Mouse (Mus musculus) embryonic facial prominence, embryonic 13.5 days (tissue): Measurements from ENCODE around the gene Slc9a8. TPM values are rescaled to one million over a fixed set of nuclear protein-coding genes. Genes with fewer than 3 reads are reported as not detected.
A peak's percentile ranks its signal among the peaks of the same experiment; 100 is the strongest.

Source experiments
- ATAC-seq: fragments of 200-750 bp; cut with Nextera tagmentation; 2 replicates; pipeline ENCODE4 v1.8.0; 2017; ENCODE audit warnings: low read depth; ENCODE audit not compliant: insufficient number of reproducible peaks, insufficient read depth, low FRiP score, low TSS enrichment
- H3K27ac ChIP-seq: fragments of 300-500 bp; sonication (generic); 2 replicates; pipeline ENCODE4 v1.5.1; 2015; ENCODE audit warnings: moderate library complexity, mild to moderate bottlenecking, inconsistent platforms
- H3K27me3 ChIP-seq: fragments of 300-500 bp; sonication (generic); 2 replicates; pipeline ENCODE4 v1.6.1; 2015; ENCODE audit warnings: mild to moderate bottlenecking, inconsistent platforms
- H3K36me3 ChIP-seq: fragments of 300-500 bp; sonication (generic); 2 replicates; pipeline ENCODE4 v1.6.1; 2015; ENCODE audit warnings: mild to moderate bottlenecking, inconsistent platforms
- H3K4me1 ChIP-seq: fragments of 300-500 bp; sonication (generic); 2 replicates; pipeline ENCODE4 v1.6.1; 2015; ENCODE audit warnings: inconsistent platforms
- H3K4me2 ChIP-seq: fragments of 300-500 bp; sonication (generic); 2 replicates; pipeline ENCODE4 v1.6.1; 2015; ENCODE audit warnings: moderate library complexity, mild to moderate bottlenecking, inconsistent platforms
- H3K4me3 ChIP-seq: fragments of 300-500 bp; sonication (generic); 2 replicates; pipeline ENCODE4 v1.5.1; 2015; ENCODE audit warnings: mild to moderate bottlenecking, inconsistent platforms
- H3K9ac ChIP-seq: fragments of 300-500 bp; sonication (generic); 2 replicates; pipeline ENCODE4 v1.6.1; 2015; ENCODE audit warnings: mild to moderate bottlenecking, inconsistent platforms
- H3K9me3 ChIP-seq: fragments of 300-500 bp; sonication (generic); 2 replicates; pipeline ENCODE4 v1.6.1; 2016; ENCODE audit warnings: inconsistent platforms
- WGBS: fragments of 180-500 bp; shearing (Covaris S2); methylation state at CpG from one replicate; pipeline ENCODE4 v1.1.7; 2015; ENCODE audit warnings: mixed read lengths; 5-methylcytosine and 5-hydroxymethylcytosine counted together
- polyA plus RNA-seq: library from polyadenylated mRNA; unstranded; fragments of >200 nt; fragmentation: Nextera tagmentation; extraction: Ambion mirVana; gene quantifications from 2 replicates; pipeline ENCODE4 v1.2.1, GENCODE M21; 2015

Gene Slc9a8
- polyA plus RNA-seq, 1 experiment from 2014 or later = 21.7 TPM

DNA sequence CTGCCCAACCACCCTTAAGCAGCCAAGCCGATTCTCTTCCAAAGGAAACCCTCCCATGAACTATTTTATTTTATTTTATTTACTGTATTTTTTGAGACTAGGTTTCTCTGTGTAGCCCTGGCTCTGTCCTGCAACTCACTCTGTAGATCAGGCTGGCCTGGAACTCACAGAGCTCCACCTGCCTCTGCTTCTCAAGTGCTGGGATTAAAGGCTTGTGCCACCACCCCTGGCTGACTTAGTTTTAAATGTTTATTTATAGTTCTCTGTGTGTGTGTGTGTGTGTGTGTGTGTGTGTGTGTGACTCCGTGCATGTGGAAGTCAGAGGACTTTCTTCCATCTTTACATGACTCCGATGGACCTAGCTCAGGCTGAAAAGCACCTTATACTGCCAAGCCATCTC lies 4.5 kb upstream of the Slc9a8 start:
- H3K9me3 ChIP-seq = 0 out of 2 replicates have a peak, but pooled peaks cover 4% of the 10 kb centered on the region
- no peak for ATAC-seq
- no peak overlapping the region for H3K9ac ChIP-seq
- H3K36me3 ChIP-seq = no peaks in the 10 kb centered on the region
- peaks cover 8% of the 10 kb centered on the region for H3K4me1 ChIP-seq
- no peak overlapping the region for H3K4me3 ChIP-seq
- no peak overlapping the region for H3K4me2 ChIP-seq
- H3K27me3 ChIP-seq = no peaks in the 10 kb centered on the region
- WGBS = 84% methylated on average over 3 of the region's 3 CpGs
- H3K27ac ChIP-seq = no peak overlapping the region

DNA sequence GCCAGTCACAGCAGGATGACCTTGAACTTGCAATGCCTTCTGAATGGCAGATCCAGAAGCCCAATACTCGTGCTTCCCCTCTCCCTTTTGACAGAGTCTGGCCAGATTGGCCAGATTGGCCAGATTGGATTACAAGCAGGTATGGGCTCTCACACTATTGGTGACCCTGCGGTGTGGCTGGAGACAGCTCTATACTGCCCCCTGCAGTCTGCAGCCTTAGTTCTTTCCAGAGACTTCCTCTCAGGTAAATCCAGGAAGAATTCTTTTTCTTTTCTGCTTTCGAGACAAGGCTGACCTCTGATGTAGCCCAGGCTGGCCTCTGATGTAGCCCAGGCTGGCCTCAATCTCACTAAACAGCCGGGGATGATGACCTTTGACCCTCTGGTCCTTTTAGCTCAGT lies 3.8 kb upstream of the Slc9a8 start:
- no peak for ATAC-seq
- Histone ChIP-seq H3K36me3 (no peaks in the 10 kb centered on the region), H3K27ac (no peak overlapping the region), H3K4me2 (no peak overlapping the region), H3K27me3 (no peaks in the 10 kb centered on the region), H3K9ac (no peak overlapping the region), H3K9me3 (0 out of 2 replicates have a peak, but pooled peaks cover 4% of the 10 kb centered on the region), H3K4me3 (no peak overlapping the region), H3K4me1 (peaks cover 15% of the 10 kb centered on the region)
- 43% methylated on average over 4 of the region's 4 CpGs for WGBS

GRCm38 (mm10) chr2:167419204-167419603 lies 2.3 kb upstream of the Slc9a8 start:
- ATAC-seq = no peak
- 20% methylated on average over 1 of the region's 1 CpGs for WGBS
- Histone ChIP-seq H3K4me2 (no peak overlapping the region), H3K9me3 (0 out of 2 replicates have a peak, but pooled peaks cover 4% of the 10 kb centered on the region), H3K36me3 (peaks cover 6% of the 10 kb centered on the region), H3K27me3 (no peaks in the 10 kb centered on the region), H3K4me3 (no peak overlapping the region), H3K27ac (no peak overlapping the region), H3K9ac (no peak overlapping the region), H3K4me1 (peaks cover 17% of the 10 kb centered on the region)

DNA sequence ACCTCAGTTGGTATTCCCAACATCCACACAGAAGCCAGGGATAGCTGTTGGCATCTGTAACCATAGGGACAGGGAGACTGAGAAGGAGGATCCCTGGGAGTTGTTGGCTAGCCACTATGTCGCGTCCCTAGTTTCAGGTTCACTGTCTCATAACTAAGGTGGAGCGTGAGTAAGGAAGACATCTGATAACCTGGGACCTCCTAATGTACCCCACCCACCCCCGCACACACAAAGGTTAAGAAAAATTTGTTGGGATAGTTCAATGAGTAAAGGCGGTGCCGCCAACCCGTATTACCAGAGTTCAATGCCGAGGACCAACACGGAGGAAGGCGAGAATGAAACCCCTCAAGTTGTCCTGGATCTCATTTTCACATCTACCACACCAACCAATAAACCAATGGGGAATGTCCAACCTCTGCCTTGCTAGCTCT lies 686 bp upstream of the Slc9a8 start:
- Histone ChIP-seq H3K9ac (peak overlapping the region; percentile 97), H3K27me3 (no peaks in the 10 kb centered on the region), H3K4me2 (peak overlapping the region; percentile 78), H3K4me3 (peak overlapping the region; percentile 82), H3K27ac (peak overlapping the region; percentile 99), H3K4me1 (peaks cover 17% of the 10 kb centered on the region), H3K36me3 (peaks cover 22% of the 10 kb centered on the region), H3K9me3 (0 out of 2 replicates have a peak, but pooled peaks cover 4% of the 10 kb centered on the region)
- no peak for ATAC-seq
- WGBS = 23% methylated on average over 10 of the region's 10 CpGs

DNA sequence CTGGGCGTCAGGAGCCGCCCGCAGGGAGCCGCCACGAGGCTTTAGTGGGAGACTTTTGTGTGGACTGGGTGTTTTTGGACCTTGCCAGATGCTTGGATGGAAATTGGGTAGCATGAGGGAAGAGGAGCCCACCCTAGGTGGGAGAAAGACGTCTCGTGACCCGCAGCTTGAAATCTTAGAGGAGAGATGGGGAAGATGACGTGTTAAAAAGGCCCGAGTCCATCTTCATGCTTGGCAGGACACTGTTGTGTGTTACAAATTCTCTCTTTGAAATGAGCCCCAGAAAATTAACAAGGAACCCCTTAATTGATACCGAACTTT lies 598 bp downstream of the Slc9a8 start:
- Histone ChIP-seq H3K27me3 (no peaks in the 10 kb centered on the region), H3K4me3 (peak overlapping the region; percentile 82), H3K36me3 (peaks cover 35% of the 10 kb centered on the region), H3K4me1 (peaks cover 17% of the 10 kb centered on the region), H3K9me3 (0 out of 2 replicates have a peak, but pooled peaks cover 4% of the 10 kb centered on the region), H3K9ac (peak overlapping the region; percentile 97), H3K27ac (peak overlapping the region; percentile 99), H3K4me2 (peak overlapping the region; percentile 78)
- ATAC-seq = no peak
- WGBS = 5% methylated on average over 11 of the region's 11 CpGs

- H3K9ac ChIP-seq = no peak overlapping the region
- H3K4me3 ChIP-seq = no peak overlapping the region
- 84% methylated on average over 5 of the region's 5 CpGs for WGBS
- peaks cover 45% of the 10 kb centered on the region for H3K36me3 ChIP-seq
- ATAC-seq = no peak
- 0 out of 2 replicates have a peak, but pooled peaks cover 4% of the 10 kb centered on the region for H3K9me3 ChIP-seq
- peak overlapping the region; percentile 78; the same call in 1 of the 2 replicates for H3K4me2 ChIP-seq
- H3K4me1 ChIP-seq = peaks cover 17% of the 10 kb centered on the region
- no peak overlapping the region for H3K27ac ChIP-seq
- H3K27me3 ChIP-seq = no peaks in the 10 kb centered on the region
These were observed 1.6 kb downstream of the Slc9a8 start for GRCm38 (mm10) chr2:167423031-167423611.

GRCm38 (mm10) chr2:167424040-167424439 lies 2.5 kb downstream of the Slc9a8 start:
- ATAC-seq = no peak
- H3K36me3 ChIP-seq = peaks cover 49% of the 10 kb centered on the region
- H3K4me2 ChIP-seq = no peak overlapping the region
- no peak overlapping the region for H3K9ac ChIP-seq
- 0 out of 2 replicates have a peak, but pooled peaks cover 4% of the 10 kb centered on the region for H3K9me3 ChIP-seq
- WGBS = 83% methylated on average over 9 of the region's 9 CpGs
- no peaks in the 10 kb centered on the region for H3K27me3 ChIP-seq
- H3K4me1 ChIP-seq = peaks cover 17% of the 10 kb centered on the region
- no peak overlapping the region for H3K4me3 ChIP-seq
- no peak overlapping the region for H3K27ac ChIP-seq

DNA sequence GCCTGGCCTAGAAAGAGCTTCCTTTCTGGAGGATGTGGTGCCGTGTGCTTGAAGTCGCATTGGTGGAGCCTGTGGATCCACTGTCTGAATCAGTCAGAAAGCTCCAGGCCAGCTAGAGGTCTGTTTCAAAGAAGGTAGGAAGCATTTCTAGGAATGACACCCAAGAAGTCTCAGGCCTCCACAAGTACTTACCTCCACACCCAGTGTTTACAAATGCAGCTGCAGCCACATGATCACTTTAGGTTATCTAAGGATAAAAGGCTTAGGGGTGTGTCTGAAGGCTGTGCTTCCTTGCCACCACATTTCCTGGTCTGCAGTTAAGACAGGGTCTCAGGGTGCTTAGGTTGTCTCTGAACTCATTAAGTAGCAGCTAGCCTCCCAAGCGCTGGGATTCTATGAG lies 3.0 kb downstream of the Slc9a8 start:
- no peak overlapping the region for H3K27ac ChIP-seq
- no peak overlapping the region for H3K4me3 ChIP-seq
- WGBS = 99% methylated on average over 3 of the region's 3 CpGs
- no peak overlapping the region for H3K9ac ChIP-seq
- ATAC-seq = no peak
- no peaks in the 10 kb centered on the region for H3K9me3 ChIP-seq
- peaks cover 17% of the 10 kb centered on the region for H3K4me1 ChIP-seq
- no peaks in the 10 kb centered on the region for H3K27me3 ChIP-seq
- peaks cover 54% of the 10 kb centered on the region for H3K36me3 ChIP-seq
- no peak overlapping the region for H3K4me2 ChIP-seq

DNA sequence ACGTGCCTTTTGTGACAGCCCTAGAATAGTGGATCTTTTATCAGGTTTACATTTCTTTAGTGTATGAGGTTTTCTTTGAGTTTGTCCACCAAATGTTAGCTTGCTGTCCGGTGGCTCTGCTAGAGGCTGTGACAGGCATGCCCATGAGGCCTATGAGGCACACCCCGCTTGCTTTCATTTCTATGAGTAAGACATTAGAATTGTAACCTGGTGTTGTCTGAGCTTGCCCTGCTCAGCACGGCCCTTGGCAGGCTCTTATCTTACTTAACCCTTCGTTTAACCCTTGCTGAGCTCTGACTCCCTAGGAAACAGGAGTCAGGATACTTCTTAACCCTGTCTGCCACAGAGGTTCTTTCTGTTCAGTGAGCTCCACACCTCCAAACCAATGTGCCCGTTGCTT lies 3.9 kb downstream of the Slc9a8 start:
- no peak for ATAC-seq
- H3K4me3 ChIP-seq = no peak overlapping the region
- no peaks in the 10 kb centered on the region for H3K27me3 ChIP-seq
- no peaks in the 10 kb centered on the region for H3K9me3 ChIP-seq
- 76% methylated on average over 6 of the region's 6 CpGs for WGBS
- H3K27ac ChIP-seq = no peak overlapping the region
- H3K9ac ChIP-seq = no peak overlapping the region; the same call in 1 of the 2 replicates
- H3K36me3 ChIP-seq = peaks cover 57% of the 10 kb centered on the region
- H3K4me2 ChIP-seq = no peak overlapping the region
- peaks cover 14% of the 10 kb centered on the region for H3K4me1 ChIP-seq

DNA sequence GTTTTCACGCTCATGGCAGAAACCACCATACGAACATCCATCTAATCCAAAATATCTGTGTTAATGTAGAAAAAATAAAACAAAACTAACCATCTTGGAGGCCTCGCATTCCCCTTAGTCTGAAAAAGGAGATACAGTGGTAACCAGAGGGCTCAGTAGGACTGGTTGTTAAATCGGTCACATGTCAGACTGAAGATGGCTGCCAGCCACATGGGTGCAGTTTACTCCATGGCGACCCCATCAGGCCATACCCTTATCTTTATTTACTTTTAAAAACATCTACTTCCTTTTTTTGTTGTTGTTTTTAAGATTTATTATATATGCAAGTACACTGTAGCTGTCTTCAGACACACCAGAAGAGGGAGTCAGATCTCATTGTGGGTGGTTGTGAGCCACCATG lies 8.1 kb downstream of the Slc9a8 start:
- no peaks in the 10 kb centered on the region for H3K9me3 ChIP-seq
- no peak overlapping the region for H3K9ac ChIP-seq
- no peaks in the 10 kb centered on the region for H3K27me3 ChIP-seq
- ATAC-seq = no peak
- no peak overlapping the region for H3K27ac ChIP-seq
- H3K4me3 ChIP-seq = no peak overlapping the region
- H3K36me3 ChIP-seq = peaks cover 66% of the 10 kb centered on the region
- H3K4me1 ChIP-seq = no peaks in the 10 kb centered on the region
- H3K4me2 ChIP-seq = no peak overlapping the region
- WGBS = 93% methylated on average over 5 of the region's 5 CpGs

GRCm38 (mm10) chr2:167430737-167431417 lies 9.4 kb downstream of the Slc9a8 start:
- Histone ChIP-seq H3K4me1 (no peaks in the 10 kb centered on the region), H3K36me3 (peaks cover 62% of the 10 kb centered on the region), H3K9me3 (no peaks in the 10 kb centered on the region), H3K4me3 (no peak overlapping the region), H3K4me2 (no peak overlapping the region), H3K9ac (no peak overlapping the region; the same call in 1 of the 2 replicates), H3K27ac (no peak overlapping the region), H3K27me3 (no peaks in the 10 kb centered on the region)
- WGBS = 64% methylated on average over 9 of the region's 9 CpGs
- ATAC-seq = no peak

- Histone ChIP-seq H3K27ac (no peak overlapping the region), H3K27me3 (no peaks in the 10 kb centered on the region), H3K4me1 (no peaks in the 10 kb centered on the region), H3K9me3 (no peaks in the 10 kb centered on the region), H3K36me3 (peaks cover 57% of the 10 kb centered on the region), H3K4me3 (no peak overlapping the region), H3K9ac (no peak overlapping the region; the same call in 1 of the 2 replicates), H3K4me2 (no peak overlapping the region)
- ATAC-seq = no peak
- 64% methylated on average over 7 of the region's 7 CpGs for WGBS
These were observed 9.9 kb downstream of the Slc9a8 start for GRCm38 (mm10) chr2:167431418-167431776.
